Mouse (Mus musculus) kidney, postnatal 0 days (tissue): ENCODE results near the gene Cdx2. TPM values are rescaled to one million over a fixed set of nuclear protein-coding genes. Genes with fewer than 3 reads are reported as not detected.

Source experiments
- ATAC-seq: fragments of 200-750 bp; cut with Nextera tagmentation; replicated peaks from 2 replicates; pipeline ENCODE4 v1.8.0; 2017; ENCODE audit warnings: low read depth, moderate number of reproducible peaks, moderate TSS enrichment, moderate library complexity; ENCODE audit not compliant: low FRiP score
- DNase-seq: peaks from one replicate; pipeline ENCODE4 v3.0.0-alpha.2; 2016; ENCODE audit warnings: low spot score
- H3K27ac ChIP-seq: fragments of 300-500 bp; sonication (generic); 2 replicates; pipeline ENCODE4 v1.5.1; 2014; ENCODE audit warnings: mild to moderate bottlenecking
- H3K27me3 ChIP-seq: fragments of 300-500 bp; sonication (generic); 2 replicates; pipeline ENCODE4 v1.6.1; 2014; ENCODE audit warnings: low read length, mixed read lengths; ENCODE audit not compliant: insufficient read depth
- H3K36me3 ChIP-seq: fragments of 300-500 bp; sonication (generic); 2 replicates; pipeline ENCODE4 v1.6.1; 2014; ENCODE audit warnings: low read length, mixed read lengths; ENCODE audit not compliant: insufficient read depth
- H3K4me1 ChIP-seq: fragments of 300-500 bp; sonication (generic); replicated peaks from 2 replicates; pipeline ENCODE4 v1.6.1; 2014; ENCODE audit warnings: antibody characterized with exemption, low read length, mixed read lengths; ENCODE audit not compliant: insufficient read depth
- H3K4me2 ChIP-seq: fragments of 300-500 bp; sonication (generic); 2 replicates; pipeline ENCODE4 v1.6.1; 2014; ENCODE audit warnings: mild to moderate bottlenecking, low read length, moderate library complexity, mixed read lengths
- H3K4me3 ChIP-seq: fragments of 300-500 bp; sonication (generic); replicated peaks from 2 replicates; pipeline ENCODE4 v1.5.1; 2014; ENCODE audit warnings: low read depth, low read length
- H3K9ac ChIP-seq: fragments of 300-500 bp; sonication (generic); 2 replicates; pipeline ENCODE4 v1.6.1; 2014; ENCODE audit warnings: low read depth, low read length
- H3K9me3 ChIP-seq: fragments of 300-500 bp; sonication (generic); replicated peaks from 2 replicates; pipeline ENCODE4 v1.6.1; 2016; ENCODE audit warnings: low read length, inconsistent platforms, mixed read lengths
- CTCF ChIP-seq: IDR thresholded peaks from 2 replicates; pipeline ENCODE4 v1.5.1; 2016; ENCODE audit warnings: antibody characterized with exemption, low read depth, mild to moderate bottlenecking, moderate library complexity
- WGBS: fragments of 180-500 bp; shearing (Covaris S2); extraction: QIAGEN DNeasy Blood & Tissue Kit; methylation state at CpG from one replicate; pipeline ENCODE4 v1.1.7; 2014; 5-methylcytosine and 5-hydroxymethylcytosine counted together
- microRNA-seq: library from miRNA; unstranded; fragments of <30 nt; microRNA quantifications from one replicate; pipeline ENCODE4, GENCODE M21; 2016
- polyA plus RNA-seq: library from polyadenylated mRNA; unstranded; fragments of >200 nt; fragmentation: Nextera tagmentation; extraction: Ambion mirVana; gene quantifications from 2 replicates; pipeline ENCODE4 v1.2.1, GENCODE M21; 2015

The Cdx2 gene
- polyA plus RNA-seq, 1 experiment from 2014 or later = not detected

- DNase-seq (no peak), ATAC-seq (no peak)
- no peak overlapping the region for H3K9ac ChIP-seq
- H3K4me1 ChIP-seq = no peaks in the 10 kb centered on the region
- WGBS = 33% methylated on average over 4 of the region's 4 CpGs
- H3K4me2 ChIP-seq = no peak overlapping the region
- no peak for TF ChIP-seq CTCF
- H3K27ac ChIP-seq = no peak overlapping the region
- no peaks in the 10 kb centered on the region for H3K9me3 ChIP-seq
- no peaks in the 10 kb centered on the region for H3K36me3 ChIP-seq
- H3K27me3 ChIP-seq = peaks cover 52% of the 10 kb centered on the region
- H3K4me3 ChIP-seq = no peak overlapping the region
Measured at GRCm38 (mm10) chr5:147263945-147264344, 43.1 kb downstream of the Cdx2 start.

- ATAC-seq (no peak), DNase-seq (no peak)
- Histone ChIP-seq H3K36me3 (no peaks in the 10 kb centered on the region), H3K27ac (no peak overlapping the region), H3K4me3 (no peak overlapping the region), H3K27me3 (peaks cover 33% of the 10 kb centered on the region), H3K4me1 (no peaks in the 10 kb centered on the region), H3K4me2 (no peak overlapping the region), H3K9me3 (no peaks in the 10 kb centered on the region), H3K9ac (no peak overlapping the region)
- 49% methylated on average over 11 of the region's 11 CpGs for WGBS
- TF ChIP-seq CTCF = no peak
Measured at GRCm38 (mm10) chr5:147261899-147262541, 45.0 kb downstream of the Cdx2 start.

DNA sequence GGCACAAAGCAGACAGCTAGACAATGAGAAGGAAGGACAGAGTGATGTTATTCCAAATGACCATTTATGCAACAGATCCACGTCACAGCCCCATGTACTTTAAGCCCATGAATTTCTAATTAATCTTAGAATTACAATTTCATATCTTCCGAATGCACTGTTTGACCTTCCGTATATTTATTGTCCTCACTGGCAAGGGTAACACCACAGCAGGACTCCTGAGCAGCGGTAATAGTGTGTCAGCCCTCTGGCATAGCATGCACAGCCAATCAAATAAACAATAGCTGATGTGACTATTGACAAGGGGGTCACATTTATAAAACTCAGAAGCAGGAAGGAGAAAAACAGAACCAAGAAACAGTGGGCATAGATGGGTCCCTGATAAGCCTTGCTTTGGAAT, 46.3 kb downstream of the Cdx2 start:
- Histone ChIP-seq H3K4me1 (no peaks in the 10 kb centered on the region), H3K4me3 (no peak overlapping the region), H3K9ac (no peak overlapping the region), H3K4me2 (no peak overlapping the region), H3K9me3 (no peaks in the 10 kb centered on the region), H3K36me3 (no peaks in the 10 kb centered on the region), H3K27ac (no peak overlapping the region), H3K27me3 (peaks cover 20% of the 10 kb centered on the region)
- no peak for ATAC-seq
- TF ChIP-seq CTCF = no peak
- DNase-seq = no peak
- WGBS = 80% methylated on average over 4 of the region's 4 CpGs

DNA sequence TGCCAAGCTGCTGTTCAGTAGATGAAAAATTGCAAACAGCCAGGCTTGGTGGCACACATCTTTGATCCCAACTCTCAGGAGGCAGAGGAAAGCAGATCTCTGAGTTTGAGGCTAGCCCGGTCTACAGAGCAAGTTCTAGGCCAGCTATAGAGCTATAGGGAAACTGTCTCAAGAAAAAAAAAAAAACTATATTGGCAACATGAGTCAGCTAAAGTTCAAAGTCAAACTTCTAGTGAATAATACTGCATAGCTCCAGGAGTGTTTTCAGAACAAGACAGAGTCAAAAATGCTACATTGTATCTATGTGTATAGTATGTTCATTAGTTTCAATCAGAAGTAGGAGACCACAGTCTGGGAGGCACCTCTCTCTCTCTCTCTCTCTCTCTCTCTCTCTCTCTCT, 46.9 kb downstream of the Cdx2 start:
- Histone ChIP-seq H3K4me1 (no peaks in the 10 kb centered on the region), H3K27ac (no peak overlapping the region), H3K27me3 (peaks cover 14% of the 10 kb centered on the region), H3K4me3 (no peak overlapping the region), H3K36me3 (no peaks in the 10 kb centered on the region), H3K9ac (no peak overlapping the region), H3K9me3 (no peaks in the 10 kb centered on the region), H3K4me2 (no peak overlapping the region)
- ATAC-seq (no peak), DNase-seq (no peak)
- 95% methylated on average over 1 of the region's 1 CpGs for WGBS
- no peak for TF ChIP-seq CTCF

Small RNA genes within 50 kb of the gene (microRNA-seq; reads per million reads assigned to microRNA genes)
- gene Mir7k = not detected

Other genes starting within 250 kb of the Cdx2 start
- gene Lnx2, start 230.7 kb downstream of the Cdx2 start, polyA plus RNA-seq = 11.8 and 12.4 TPM in 2 replicates
- 161 TPM in 2 replicates for gene Polr1d, start 230.2 kb downstream of the Cdx2 start, polyA plus RNA-seq
- gene Gsx1, start 118.6 kb downstream of the Cdx2 start, polyA plus RNA-seq = not detected in 2 replicates
- not detected in 2 replicates for gene Pdx1, start 37.3 kb downstream of the Cdx2 start, polyA plus RNA-seq
- not detected in 2 replicates for gene Urad, start 15.2 kb upstream of the Cdx2 start, polyA plus RNA-seq
- gene Flt3, start 93.2 kb upstream of the Cdx2 start, polyA plus RNA-seq = 0.06 and 0.08 TPM in 2 replicates
- gene Pan3, start 122.9 kb upstream of the Cdx2 start, polyA plus RNA-seq = 62.5 and 69.9 TPM in 2 replicates